Mouse (Mus musculus) myocyte (in vitro differentiated cells): Measurements from ENCODE around the gene Gm20388.

ENCODE experiments used
- MYOG ChIP-seq, 3 experiments: IDR thresholded peaks; one replicate each; pipeline ENCODE4 v1.6.1; 2011; ENCODE audit warnings: control low read depth in 2 of 3, low read depth in 2 of 3, mild to moderate bottlenecking in 2 of 3; ENCODE audit not compliant: insufficient read length in 2 of 3, control insufficient read depth in 1 of 3, insufficient read depth in 1 of 3
- POLR2A ChIP-seq: IDR thresholded peaks from one replicate; pipeline ENCODE4 v1.6.1; 2011; ENCODE audit warnings: low read depth, mild to moderate bottlenecking, control low read depth, moderate library complexity; ENCODE audit not compliant: insufficient read length
- TCF12 ChIP-seq: IDR thresholded peaks from one replicate; pipeline ENCODE4 v1.6.1; 2011; ENCODE audit warnings: mild to moderate bottlenecking, control low read depth; ENCODE audit not compliant: poor library complexity, insufficient read depth, severe bottlenecking

DNA sequence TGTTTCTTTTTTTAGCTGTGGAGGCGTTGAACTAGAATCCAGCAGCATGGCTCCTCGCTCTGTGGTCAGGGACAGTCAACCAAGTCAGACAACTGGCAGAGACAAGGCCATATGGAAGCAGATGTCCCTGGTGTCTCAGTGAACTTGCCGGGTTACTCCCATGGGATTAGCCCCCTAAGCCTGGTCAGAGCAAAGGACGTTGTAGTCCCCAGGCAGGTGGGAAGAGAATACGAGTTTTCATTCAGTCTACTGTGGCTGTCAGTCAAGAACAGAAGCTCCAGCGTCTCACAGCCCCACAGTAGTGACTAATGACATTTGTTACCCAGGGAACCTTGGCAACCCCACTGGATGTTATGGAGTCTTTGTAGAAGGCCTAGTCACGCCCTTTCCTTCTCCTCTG, 2835.8 kb downstream of the Gm20388 start:
- TF ChIP-seq POLR2A = no peak
- peak; percentile 45 to 89 (median 73) for TF ChIP-seq MYOG (IDR thresholded peaks at IDR 0.05; ENCODE audit: control insufficient read depth in 1 of 3, insufficient read depth in 1 of 3, insufficient read length in 2 of 3, low read depth in 2 of 3)
- peak; percentile 74 for TF ChIP-seq TCF12
